Mouse (Mus musculus) spleen, adult 2 months (tissue): ENCODE results near the gene Gse1.

ENCODE experiments used
- CTCF ChIP-seq: fragments of 200-500 bp; IDR thresholded peaks from 2 replicates; pipeline ENCODE4 v1.5.1; 2011; ENCODE audit warnings: mild to moderate bottlenecking, inconsistent platforms; ENCODE audit not compliant: insufficient read depth, insufficient read length, insufficient replicate concordance; ENCODE audit errors: extremely low read depth
- POLR2A ChIP-seq: fragments of 200-500 bp; IDR thresholded peaks from 2 replicates; pipeline ENCODE4 v1.6.1; 2011; ENCODE audit warnings: low read depth, low read length, inconsistent platforms

GRCm38 (mm10) chr8:120344166-120344565 is 115.9 kb downstream of the Gse1 start:
- TF ChIP-seq POLR2A (no peak), CTCF (no peak)
